Mouse (Mus musculus) small intestine, adult 2 months (tissue): Measurements from ENCODE around the gene Sbk2. TPM values are rescaled to one million over a fixed set of nuclear protein-coding genes. Genes with fewer than 3 reads are reported as not detected.

Experiments
- H3K27ac ChIP-seq: fragments of 200-500 bp; 2 replicates; pipeline ENCODE4 v1.5.1; 2012; ENCODE audit warnings: low read depth, low read length, control low read depth, inconsistent platforms; ENCODE audit not compliant: insufficient read depth
- H3K27me3 ChIP-seq: fragments of 200-500 bp; 2 replicates; pipeline ENCODE4 v1.6.1; 2012; ENCODE audit warnings: mild to moderate bottlenecking, moderate library complexity, low read length, inconsistent platforms; ENCODE audit not compliant: control insufficient read depth, insufficient read depth
- H3K36me3 ChIP-seq: fragments of 200-500 bp; 2 replicates; pipeline ENCODE4 v1.6.1; 2012; ENCODE audit warnings: mild to moderate bottlenecking, low read length, control low read depth, inconsistent platforms; ENCODE audit not compliant: control insufficient read depth, insufficient read depth
- H3K4me1 ChIP-seq: fragments of 200-500 bp; 2 replicates; pipeline ENCODE4 v1.6.1; 2012; ENCODE audit warnings: low read length, inconsistent platforms, mixed read lengths; ENCODE audit not compliant: control insufficient read depth, insufficient read depth, insufficient read length
- H3K4me3 ChIP-seq: fragments of 200-500 bp; 2 replicates; pipeline ENCODE4 v1.5.1; 2012; ENCODE audit warnings: low read depth, mild to moderate bottlenecking, control low read depth, inconsistent platforms, low read length, moderate library complexity
- CTCF ChIP-seq: fragments of 200-500 bp; IDR thresholded peaks from 2 replicates; pipeline ENCODE4 v1.5.1; 2012; ENCODE audit warnings: low read depth, mild to moderate bottlenecking, control low read depth, inconsistent platforms, low read length, moderate library complexity, mixed read lengths; ENCODE audit not compliant: insufficient replicate concordance, insufficient read length; ENCODE audit errors: extremely low read depth
- POLR2A ChIP-seq: fragments of 200-500 bp; IDR thresholded peaks from 2 replicates; pipeline ENCODE4 v1.6.1; 2012; ENCODE audit warnings: low read depth, mild to moderate bottlenecking, control low read depth, inconsistent platforms, low read length, moderate library complexity
- WGBS: fragments of 180-500 bp; shearing (Covaris S2); methylation state at CpG from one replicate; pipeline ENCODE4 v1.1.7; 2018; 5-methylcytosine and 5-hydroxymethylcytosine counted together
- polyA plus RNA-seq: library from polyadenylated mRNA; depleted of rRNA; stranded (reverse); fragments of >200 nt; gene quantifications from 2 replicates; pipeline ENCODE4 v1.2.3, GENCODE M21; 2012

Gene Sbk2
- polyA plus RNA-seq, 1 experiment, result 0.06 TPM

GRCm38 (mm10) chr7:4950561-4951342, 13.5 kb downstream of the Sbk2 start:
- no peak overlapping the region for H3K27ac ChIP-seq

GRCm38 (mm10) chr7:4948386-4948785, 15.8 kb downstream of the Sbk2 start:
- H3K27ac ChIP-seq, result no peak overlapping the region
- TF ChIP-seq POLR2A (no peak), CTCF (no peak)
- 43% methylated on average over 6 of the region's 6 CpGs for WGBS
- H3K4me3 ChIP-seq, result no peak overlapping the region
- peaks cover 4% of the 10 kb centered on the region for H3K4me1 ChIP-seq
- no peaks in the 10 kb centered on the region for H3K36me3 ChIP-seq
- H3K27me3 ChIP-seq, result no peaks in the 10 kb centered on the region

More at GRCm38 (mm10) chr7:4950561-4951342, 13.5 kb downstream of the Sbk2 start:
- WGBS, result 74% methylated on average over 19 of the region's 19 CpGs
- H3K27me3 ChIP-seq, result no peaks in the 10 kb centered on the region
- TF ChIP-seq POLR2A (no peak), CTCF (no peak)
- no peaks in the 10 kb centered on the region for H3K4me1 ChIP-seq
- H3K4me3 ChIP-seq, result no peak overlapping the region
- no peaks in the 10 kb centered on the region for H3K36me3 ChIP-seq

- H3K27ac ChIP-seq, result no peak overlapping the region
- no peaks in the 10 kb centered on the region for H3K27me3 ChIP-seq
- H3K36me3 ChIP-seq, result no peaks in the 10 kb centered on the region
- TF ChIP-seq CTCF (no peak), POLR2A (no peak)
- H3K4me1 ChIP-seq, result peaks cover 4% of the 10 kb centered on the region
- 18% methylated on average over 2 of the region's 2 CpGs for WGBS
- H3K4me3 ChIP-seq, result no peak overlapping the region
Observed at GRCm38 (mm10) chr7:4947855-4948254, 16.4 kb downstream of the Sbk2 start.

DNA sequence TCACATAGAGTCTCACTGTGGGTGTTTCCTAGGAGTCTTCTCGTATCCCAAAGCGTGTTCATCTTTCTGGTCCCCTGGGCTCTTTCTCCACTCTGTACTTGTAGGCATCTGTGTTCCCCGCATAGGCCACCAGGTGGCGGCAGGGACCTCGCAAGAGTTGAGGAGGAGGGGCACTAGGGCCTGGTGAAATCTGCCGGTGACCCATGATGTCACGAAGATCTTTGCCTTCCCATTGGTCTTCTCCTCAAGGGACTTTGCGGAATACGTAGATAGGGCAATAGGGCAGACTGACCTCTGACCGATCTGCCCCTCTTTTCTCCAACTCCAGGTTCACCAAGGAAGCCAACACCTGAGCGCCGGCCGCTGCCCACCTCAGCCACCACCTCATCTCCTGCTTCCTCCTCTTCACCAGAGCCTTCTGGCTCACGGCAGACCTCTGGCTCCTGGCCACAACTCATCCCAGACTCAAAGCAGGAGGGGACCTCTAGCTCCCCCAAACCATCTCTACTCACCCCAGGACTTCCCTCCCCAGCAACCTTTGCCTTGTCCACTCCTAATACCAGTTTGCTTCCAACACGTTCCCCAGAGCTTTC, 20.9 kb downstream of the Sbk2 start:
- Histone ChIP-seq H3K27me3 (no peaks in the 10 kb centered on the region), H3K4me1 (peaks cover 6% of the 10 kb centered on the region), H3K27ac (no peak overlapping the region), H3K4me3 (peak overlapping the region; percentile 63), H3K36me3 (no peaks in the 10 kb centered on the region)
- WGBS, result 6% methylated on average over 15 of the region's 15 CpGs
- TF ChIP-seq POLR2A, result no peak
- peak; percentile 98 for TF ChIP-seq CTCF

- 34% methylated on average over 5 of the region's 5 CpGs for WGBS
- no peaks in the 10 kb centered on the region for H3K36me3 ChIP-seq
- TF ChIP-seq CTCF (no peak), POLR2A (no peak)
Observed at GRCm38 (mm10) chr7:4942673-4943072, 21.5 kb downstream of the Sbk2 start.

DNA sequence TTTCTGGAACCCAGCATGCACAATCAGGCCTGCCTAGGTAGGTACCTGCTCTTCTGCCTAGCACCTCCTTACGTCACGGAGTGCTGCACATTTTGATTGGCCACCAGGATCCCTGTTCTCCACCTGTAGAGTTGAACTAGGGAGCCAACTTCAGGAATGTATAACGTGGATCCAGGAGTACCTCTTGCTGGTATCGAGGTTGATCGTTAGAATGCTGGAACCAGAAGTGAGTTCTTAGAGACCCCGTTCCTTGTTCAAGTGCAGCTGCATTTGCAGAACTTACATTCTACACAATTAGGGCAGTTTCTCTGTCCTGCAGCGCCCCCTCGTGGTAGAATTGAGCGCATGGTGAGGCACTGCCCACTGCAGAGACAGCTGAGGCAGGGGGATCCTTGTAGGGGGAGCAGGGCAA, 24.1 kb downstream of the Sbk2 start:
- H3K36me3 ChIP-seq, result no peaks in the 10 kb centered on the region
- 10% methylated on average over 9 of the region's 9 CpGs for WGBS

More at GRCm38 (mm10) chr7:4942673-4943072, 21.5 kb downstream of the Sbk2 start:
- Histone ChIP-seq H3K27ac (no peak overlapping the region), H3K27me3 (no peaks in the 10 kb centered on the region), H3K4me1 (peaks cover 6% of the 10 kb centered on the region), H3K4me3 (no peak overlapping the region)

DNA sequence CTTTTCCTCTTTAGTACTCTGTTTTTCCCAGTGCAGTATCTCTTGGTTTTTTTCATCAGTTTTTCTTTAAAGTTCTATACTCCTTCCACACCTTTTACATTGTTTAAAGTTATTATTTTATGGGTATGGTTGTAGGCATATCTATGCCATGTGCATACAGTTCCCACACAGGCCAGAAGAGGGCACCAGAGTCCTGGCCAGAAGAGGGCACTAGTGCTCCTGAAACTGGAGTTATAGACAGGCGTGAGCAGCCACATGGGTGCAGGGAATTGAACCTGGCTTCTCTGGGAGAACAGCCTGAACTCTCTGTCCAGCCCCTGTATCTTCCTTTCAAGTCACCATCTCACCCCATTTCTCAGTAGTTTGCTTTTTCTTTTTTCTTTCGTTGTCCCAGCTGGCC, 25.8 kb downstream of the Sbk2 start:
- no peaks in the 10 kb centered on the region for H3K27me3 ChIP-seq
- H3K27ac ChIP-seq, result no peak overlapping the region
- H3K4me1 ChIP-seq, result peaks cover 3% of the 10 kb centered on the region
- TF ChIP-seq CTCF (peak; percentile 84; the same call in 1 of the 2 replicates), POLR2A (no peak)
- H3K36me3 ChIP-seq, result no peaks in the 10 kb centered on the region
- 39% methylated on average over 2 of the region's 2 CpGs for WGBS
- H3K4me3 ChIP-seq, result no peak overlapping the region

More for the DNA sequence above, 24.1 kb downstream of the Sbk2 start:
- TF ChIP-seq POLR2A, result no peak
- TF ChIP-seq CTCF, result peak; percentile 94; the same call in 1 of the 2 replicates
- Histone ChIP-seq H3K27me3 (no peaks in the 10 kb centered on the region), H3K27ac (no peak overlapping the region), H3K4me1 (peaks cover 6% of the 10 kb centered on the region), H3K4me3 (no peak overlapping the region)
